Mouse (Mus musculus): ENCODE results near the gene 3425401B19Rik.

Gene 3425401B19Rik

DNA sequence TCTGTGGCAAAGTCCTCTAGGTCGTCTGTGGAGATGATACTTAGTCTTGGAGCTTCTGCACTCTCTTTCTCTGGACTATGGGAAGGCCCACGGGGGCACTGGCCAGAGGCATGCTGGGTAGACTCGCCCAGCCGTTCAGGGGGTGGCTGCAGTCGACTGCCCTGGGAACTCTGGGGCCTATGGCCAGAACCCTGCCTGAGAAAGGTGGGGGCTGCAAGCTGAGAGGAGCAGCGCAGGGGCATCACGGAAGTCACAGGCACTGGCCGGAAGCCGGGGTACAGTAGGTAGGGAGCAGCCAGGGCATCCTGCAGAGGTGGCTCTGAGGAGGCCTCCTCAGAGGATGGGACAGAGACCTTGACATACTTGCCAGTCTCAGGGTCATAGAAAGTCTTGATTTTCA lies 25.3 kb downstream of the 3425401B19Rik start:
- DNase-seq = no peak

DNA sequence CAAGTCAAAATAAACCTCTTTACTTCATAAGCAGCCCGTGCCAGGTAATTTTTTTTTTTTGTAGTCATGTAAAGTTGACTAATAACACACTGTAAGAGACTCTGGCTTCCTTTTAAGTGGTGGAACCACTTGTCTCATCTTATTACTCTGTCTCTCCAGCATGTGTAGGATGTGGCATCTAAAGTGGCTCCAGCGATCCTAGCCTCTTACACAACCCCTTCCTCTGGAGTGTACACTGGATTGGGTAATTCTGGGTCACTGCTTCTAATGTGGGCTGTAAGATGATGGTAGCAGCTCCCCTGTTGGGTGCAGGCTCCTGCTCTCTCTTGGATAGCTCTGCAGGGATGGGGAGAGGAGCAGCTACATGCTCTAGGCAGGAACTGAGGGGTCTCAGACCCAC lies 46.6 kb downstream of the 3425401B19Rik start:
- no peak for DNase-seq

DNA sequence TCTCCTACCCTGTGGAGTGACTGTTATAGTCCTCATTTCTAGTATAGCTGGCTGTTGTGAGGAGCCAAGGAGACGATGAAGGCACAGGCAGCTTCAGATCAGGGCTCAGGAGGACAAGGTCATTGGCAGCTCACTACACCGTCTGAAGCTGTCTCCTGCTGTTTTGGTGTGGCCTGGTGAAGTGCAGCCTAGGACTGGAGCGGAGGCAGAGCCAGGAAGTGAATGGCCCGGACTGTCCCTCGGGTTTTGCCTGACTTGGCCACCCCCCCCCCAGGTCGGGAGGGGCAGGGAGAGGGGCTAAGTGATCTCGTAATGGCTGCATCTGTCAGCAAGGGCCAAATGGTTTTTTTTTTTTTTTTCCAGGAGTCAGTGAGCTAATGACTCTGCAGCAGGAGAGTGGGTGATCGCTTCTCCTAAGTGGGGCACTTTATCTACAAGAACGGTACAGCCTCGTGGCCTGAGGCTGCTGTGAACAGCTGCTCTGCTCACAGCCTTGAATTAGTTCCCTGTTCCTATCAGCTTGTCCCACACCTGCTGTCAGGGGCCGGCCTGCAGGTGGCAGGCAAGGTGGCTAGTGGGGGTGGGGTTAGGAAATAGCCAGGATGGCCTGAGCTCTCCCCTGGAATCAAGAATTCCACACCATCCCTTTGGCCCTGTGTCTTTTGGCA lies 50.9 kb downstream of the 3425401B19Rik start:
- DNase-seq = no peak

DNA sequence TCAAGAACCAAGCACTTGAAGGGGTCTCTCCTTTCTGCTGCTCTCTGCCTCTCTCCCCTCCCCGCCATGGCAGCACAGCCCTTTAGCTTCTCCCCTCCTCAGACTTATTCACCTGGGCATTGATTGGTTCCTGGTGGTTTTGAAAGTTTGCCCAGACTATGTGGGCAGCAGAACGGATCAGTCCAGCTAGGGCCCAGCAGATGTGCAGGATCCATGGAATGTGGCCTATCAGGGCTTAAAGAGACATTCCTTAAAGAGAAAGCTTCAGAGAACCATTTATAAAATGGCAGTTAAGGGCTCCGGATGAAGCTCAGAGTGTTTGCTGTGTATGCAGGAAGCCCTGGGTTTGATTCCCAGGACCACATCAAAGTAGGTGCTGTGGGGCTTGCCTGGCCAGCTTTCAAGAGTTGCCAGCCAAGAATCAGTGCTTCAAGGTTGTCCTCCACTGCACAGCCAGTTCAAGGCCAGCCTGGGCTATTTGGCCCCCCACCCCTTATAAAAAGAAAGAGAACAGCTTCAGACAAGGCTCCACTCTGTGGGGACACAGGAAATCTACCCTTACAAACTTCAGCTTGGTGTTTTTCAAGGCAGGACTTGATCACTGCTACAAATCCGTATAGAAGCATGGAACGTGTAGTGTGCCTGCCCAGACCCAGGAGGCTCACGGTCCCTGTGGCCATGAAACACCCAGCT lies 52.0 kb downstream of the 3425401B19Rik start:
- no peak for DNase-seq

DNA sequence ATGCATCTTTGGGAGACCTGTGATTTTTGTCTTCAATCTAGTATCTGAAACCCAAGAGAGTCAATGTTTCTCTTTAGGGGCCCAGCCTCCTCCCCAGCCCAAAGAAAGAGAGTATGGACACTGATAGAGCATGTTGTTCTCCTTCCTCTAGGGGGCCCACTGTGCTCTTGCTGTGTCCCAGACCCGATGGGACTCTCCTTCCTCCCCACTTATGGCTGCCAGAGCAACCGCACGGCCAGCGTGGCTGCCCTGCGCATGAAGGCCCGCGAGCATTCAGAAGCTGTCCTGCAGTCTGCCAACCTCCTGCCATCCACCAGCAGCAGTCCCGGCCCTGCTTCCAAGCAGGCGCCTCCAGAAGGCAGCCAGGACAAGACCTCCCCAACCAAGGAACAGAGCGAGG lies 56.5 kb downstream of the 3425401B19Rik start:
- DNase-seq = no peak

DNA sequence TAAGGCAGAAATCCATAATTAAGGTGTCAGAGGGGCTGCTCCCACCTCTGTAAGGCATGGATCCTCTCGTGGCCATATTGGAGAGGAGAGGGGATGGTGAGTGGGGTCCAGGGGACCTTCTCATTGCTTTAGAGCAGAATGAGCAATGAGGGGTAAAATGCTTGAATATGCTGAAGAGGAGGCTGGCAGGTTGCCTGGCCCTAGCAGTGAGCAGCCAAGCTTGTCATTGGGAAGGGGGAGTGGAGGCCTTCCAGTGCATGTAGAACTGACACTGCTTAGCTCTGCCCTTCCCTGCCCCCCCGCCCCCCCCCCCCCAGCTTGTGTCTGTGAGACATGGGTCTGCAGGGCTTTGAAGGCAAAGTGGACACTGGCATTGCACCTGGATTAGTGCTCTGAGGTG lies 57.8 kb downstream of the 3425401B19Rik start:
- DNase-seq = no peak

DNA sequence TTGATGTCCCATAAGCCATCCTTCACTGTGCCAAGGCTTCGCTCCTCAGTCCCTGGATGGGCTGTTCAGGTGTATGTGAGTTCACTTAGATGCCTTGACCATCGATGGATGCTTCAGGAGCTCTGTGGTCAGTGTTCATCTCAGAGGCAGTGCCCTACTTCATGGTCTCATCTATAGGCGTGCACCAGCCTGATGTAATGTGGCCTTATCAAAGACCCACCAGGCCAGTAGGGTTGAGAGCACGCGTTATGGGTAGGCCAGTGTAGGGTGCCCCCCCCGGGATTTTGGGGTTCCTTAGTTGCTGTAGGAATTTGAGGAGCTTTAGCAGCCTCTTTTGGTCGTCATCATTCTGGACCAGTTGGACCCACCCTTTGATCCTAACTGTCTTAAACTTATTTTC lies 60.3 kb downstream of the 3425401B19Rik start:
- no peak for DNase-seq

DNA sequence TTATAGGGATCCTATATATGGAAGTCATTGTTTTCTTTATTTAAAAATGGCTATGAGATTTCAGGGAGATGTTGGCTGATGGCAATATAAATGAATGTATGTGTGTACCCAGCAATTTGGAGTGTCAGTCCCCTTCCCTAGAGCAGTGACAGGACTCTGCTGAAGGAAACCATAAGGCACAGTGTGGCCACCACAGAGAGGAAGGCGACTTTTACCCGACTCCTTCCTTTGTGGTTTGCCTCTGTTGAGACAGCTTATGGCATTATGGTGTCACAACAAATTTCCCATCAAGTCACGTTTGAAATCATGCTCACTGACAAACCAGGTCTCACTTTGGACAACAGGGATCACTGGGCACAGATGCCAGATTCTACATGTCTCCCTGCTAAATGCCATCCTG lies 60.8 kb downstream of the 3425401B19Rik start:
- DNase-seq = no peak

DNA sequence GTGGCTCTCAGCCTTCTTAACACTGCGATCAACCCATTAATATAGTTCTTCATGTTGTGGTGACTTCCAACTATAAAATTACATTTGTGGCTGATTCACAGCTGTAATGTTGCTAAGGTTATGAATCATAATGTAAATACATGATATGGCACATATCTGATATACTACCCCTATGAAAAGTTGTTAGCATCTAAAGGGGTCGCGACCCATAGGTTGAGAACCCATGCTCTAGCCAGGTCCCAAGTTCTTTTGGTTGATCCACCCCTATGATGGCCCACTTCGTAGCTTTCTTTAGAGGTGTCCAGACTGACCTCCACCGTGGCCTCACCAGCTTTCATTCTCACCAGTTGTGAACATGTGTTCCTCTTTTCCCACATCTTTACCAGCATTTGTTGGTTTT lies 67.8 kb downstream of the 3425401B19Rik start:
- DNase-seq = no peak

DNA sequence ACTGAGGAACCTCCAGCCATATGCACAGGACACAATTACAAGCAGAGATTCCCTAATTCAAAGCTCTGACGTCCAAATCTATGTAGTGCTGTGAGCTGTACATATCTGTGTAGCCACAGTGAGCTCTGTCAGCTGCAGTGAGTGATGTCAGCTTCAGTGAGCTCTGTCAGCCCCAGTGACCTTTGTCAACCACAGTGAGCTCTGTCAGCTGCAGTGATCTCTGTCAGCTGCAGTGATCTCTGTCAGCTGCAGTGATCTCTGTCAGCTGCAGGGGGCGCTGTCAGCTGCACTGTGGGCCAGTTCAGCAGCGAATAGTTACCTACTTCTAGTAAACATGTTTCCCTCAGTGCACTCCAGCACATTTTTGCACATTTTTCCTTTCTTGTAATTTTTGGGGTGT lies 75.7 kb downstream of the 3425401B19Rik start:
- no peak for DNase-seq
